Mouse (Mus musculus) fat pad, adult 2 months (tissue): ENCODE measurements around the gene Nudt22.
"Not testable (repeated sequence)": the region's sequence is repeated elsewhere in the genome, so short reads cannot be mapped to it uniquely, and the experiment has no call there.

Experiments used
- DNase-seq: peaks from one replicate; pipeline ENCODE4 v3.0.0-alpha.2; 2011; ENCODE audit warnings: low read depth, low spot score; ENCODE audit errors: extremely low read depth

The Nudt22 gene

DNA sequence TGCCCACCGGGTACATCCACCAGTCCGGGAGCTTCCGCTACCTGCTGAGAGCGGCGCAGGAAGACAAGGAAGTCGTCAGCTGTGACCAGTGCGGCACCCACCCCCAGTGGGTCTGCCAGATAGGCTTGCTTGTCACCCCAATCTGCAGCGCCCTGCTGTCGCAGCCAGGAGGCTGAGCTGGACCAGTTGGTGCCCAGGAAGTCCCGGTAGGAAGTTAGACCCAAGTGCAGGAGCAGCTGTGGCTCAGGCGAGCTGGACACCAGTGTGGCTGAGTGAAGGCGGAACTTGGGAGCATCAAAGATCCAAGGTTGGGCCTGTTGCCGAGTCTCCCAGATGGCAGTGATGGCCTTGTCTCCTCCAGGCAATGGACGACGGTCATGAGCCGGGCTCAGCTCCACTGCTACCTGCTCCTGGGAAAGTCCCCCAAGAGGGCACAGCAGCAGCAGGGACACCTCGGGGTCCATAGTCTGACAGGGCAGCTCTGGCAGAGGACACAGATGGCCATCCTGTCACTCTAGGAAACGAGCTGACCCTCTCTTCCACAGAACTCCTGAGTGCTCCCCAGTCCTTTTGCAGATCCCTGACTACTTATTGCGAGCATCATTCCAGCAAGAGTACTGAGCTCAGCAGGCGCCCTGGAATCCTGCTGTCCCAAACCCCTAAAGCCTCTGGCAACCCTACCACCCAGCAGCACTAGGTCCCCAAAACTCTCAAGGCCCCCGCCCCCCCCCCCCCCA, 494 bp downstream of the Nudt22 start:
- DNase-seq, result no peak

DNA sequence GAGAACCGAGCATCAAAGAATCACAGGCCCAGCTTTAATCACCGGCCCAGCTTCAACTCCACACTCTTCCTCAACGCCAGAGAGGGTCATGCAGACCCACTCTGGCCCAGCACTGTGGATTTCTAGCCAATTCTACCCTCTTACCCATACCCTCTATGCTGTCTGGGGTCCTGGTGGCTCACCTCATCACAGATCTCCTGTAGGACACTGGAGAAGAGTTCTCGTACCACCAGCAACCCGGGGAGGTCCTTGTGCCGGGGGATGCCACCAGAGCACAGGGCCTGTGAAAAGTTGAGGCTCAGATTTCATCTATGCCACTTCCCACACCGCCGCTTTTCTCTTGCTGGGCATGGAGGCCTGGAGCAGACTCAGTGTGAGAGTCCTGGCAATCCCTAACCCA, 1.4 kb downstream of the Nudt22 start:
- DNase-seq, result no peak

DNA sequence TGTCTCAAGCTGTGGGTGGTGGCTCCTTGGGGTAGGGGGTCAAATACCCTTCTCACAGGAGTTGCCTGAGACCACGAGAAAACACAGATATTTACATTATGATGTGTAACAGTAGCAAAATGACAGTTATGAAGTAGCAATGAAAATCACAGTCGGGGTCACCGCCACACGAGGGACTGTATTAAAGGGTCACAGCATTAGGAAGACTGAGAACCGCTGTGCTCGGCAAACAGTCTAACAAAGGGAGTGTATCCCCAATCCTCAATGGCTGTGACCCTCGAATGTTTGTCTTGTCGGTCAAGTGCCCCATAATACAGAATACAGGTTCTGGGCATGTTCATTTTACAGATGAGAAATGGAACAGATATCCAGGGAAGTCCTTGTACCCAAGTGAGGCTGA, 1.9 kb downstream of the Nudt22 start:
- DNase-seq, result no peak

DNA sequence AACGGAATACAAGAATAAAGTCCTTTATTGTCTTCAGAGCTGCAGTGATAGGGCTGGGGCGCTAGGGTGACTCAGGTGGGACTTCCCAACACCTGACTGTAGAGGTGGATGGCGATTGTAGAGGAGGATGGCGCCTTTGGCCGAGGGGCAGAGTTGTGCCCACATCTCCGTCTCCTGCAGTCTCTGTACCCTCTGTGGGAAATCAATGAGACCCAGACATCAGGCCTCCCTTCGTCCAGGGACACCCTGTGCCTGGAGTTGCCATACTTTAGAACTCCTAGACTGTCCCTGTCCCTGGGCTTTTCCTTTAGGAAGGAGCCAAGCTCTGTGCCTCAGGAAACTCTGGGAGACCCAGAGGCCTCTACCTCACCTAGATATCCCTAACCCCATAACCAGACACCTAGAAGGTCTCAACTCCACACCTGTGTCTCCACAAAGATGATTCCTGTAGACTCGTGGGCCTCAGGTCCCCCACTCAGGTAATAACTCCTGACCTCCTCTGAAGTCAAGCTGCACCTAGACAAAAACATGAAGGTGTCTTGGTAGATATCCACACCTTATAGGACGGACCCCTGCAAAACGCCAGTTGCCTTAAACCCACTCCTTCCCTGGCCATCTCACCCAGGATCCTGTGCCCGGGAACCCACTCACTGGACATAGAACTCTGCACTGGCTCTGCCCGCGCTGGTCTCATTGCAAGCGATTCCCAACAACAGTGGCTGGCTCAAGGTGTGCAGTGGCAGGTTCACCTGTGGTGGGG, 2.7 kb downstream of the Nudt22 start:
- DNase-seq, result no peak

GRCm38 (mm10) chr19:6992011-6992858, 3.7 kb downstream of the Nudt22 start, which contains the start of gene Dnajc4:
Dnajc4 (minus strand) TSS chr19:6992572.
- DNase-seq, result peak; percentile 81

GRCm38 (mm10) chr19:6991166-6991565, 4.8 kb downstream of the Nudt22 start:
- not testable (repeated sequence) for DNase-seq

DNA sequence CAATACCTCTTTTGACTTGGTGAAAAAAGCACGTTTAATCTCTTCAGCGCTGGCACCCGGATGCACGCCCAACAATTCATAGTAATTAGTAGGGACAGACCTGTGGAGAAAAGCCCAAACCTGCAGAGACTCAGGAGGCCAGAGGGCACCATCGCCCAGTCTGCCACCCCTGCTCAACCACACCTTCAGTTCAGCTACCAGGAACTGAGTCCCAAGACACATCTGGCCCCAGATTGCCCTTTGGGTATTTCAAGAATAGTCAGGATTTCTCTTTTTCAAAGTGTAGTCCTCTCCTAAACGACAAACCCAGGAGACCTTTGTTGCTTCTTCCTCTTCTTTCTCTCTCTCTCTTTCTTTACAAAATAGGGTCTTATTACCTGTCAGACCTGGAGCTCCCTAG, 5.2 kb downstream of the Nudt22 start:
- DNase-seq, result no peak

DNA sequence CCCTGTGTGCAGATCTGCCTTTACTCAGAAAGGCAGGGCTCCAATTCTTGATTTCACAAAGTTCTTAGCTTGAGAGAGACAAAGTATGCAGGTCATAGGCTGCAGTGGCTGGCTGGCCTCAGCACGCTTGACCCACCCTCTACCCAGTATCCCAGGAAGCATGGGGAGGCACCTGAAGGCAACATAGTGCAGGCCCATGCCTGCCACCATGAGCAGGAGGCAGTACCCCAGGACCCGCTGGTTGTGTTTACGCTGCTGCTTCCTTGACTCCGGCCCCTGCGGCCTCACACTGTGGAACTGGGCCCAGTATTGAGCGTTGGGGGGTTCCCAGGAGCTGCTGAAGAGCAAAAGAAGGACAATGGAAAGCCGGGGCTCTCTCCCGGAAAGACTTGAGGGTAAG, 6.7 kb downstream of the Nudt22 start:
- DNase-seq, result no peak

DNA sequence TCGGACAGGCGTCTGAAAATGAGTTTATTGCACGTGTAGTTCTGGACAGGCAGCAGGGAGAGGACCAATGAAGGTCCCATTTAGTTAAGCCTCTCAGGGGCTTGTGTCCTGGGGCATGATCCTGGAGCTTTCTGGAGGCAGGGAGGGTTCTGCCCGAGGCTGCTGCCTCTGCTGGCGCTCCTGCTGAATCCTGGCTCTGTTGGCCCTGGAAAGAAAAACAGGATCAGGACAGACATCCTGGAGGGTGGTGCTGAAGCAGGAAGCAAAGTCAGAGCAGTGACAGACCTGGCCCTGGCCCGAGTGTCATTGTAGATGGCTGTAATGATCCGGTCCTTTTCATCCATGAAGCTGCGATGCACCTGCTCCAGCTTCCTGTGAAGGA, 8.0 kb downstream of the Nudt22 start:
- DNase-seq, result no peak

DNA sequence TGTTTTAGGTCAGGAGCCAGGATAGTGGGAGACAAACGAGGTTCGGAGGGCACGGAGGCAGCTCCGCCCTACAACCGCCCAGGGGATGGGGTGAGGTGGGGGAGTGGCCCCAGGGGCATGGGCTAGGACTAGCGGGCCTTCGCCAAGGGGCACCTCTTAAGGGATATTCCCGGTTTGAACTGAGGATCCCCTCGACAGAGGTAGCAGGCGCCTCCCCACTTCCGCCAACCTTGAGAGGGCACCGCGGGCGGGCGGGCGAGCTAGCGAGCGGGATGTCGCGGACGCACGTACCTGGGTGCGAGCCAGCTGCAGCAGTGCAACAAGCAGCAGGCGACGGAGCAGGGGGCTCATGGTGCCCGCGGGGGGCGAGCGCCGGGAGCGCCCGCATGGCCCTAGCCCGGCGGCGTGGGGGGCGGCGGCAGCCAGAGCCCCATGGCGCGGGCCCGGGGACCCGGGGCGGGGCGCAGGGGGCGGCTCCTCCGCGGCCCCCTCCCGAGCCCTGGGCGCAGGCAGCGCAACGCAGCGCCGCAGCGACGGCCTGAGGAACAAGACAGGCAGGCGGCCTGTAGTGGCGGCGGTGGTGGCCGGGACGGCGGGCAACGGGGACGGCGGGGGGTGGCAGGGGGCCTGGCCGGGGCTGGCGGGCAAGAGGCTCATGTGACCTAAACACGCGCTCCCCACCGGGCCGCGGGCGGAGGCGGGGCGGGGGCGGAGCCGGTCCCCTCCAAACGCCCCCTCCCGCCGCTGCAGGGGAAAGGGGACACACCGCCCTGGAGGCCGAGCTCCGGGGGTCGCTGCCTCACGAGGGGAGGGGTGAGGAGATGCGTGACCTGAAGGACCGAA, 8.6 kb downstream of the Nudt22 start, which contains the start of gene Vegfb:
TSS of gene Vegfb (minus strand) at position 591 of the 843 bp plus-strand sequence.
- no peak for DNase-seq

GRCm38 (mm10) chr19:6985951-6986708, 9.8 kb downstream of the Nudt22 start:
- DNase-seq, result no peak

- DNase-seq, result no peak
Observed at GRCm38 (mm10) chr19:6985300-6985699, 10.6 kb downstream of the Nudt22 start.

DNA sequence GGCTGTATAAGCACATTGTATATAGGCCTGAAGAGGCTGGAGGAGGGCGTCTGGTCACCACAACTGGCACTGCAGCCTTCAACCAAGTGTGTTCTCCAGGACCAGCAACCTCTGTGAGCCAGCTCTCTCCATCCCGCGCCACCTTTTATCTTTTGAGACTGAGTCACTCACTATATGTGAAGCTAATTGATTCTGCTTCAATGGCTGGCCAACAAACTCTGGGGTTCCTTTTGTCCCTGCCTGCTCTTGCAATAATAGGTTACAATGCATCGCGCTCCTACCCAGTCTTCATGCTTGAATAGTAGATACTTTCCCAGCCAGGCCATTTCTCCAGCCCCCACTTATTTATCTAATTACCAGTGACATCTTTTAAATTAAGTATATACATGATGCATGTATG, 12.3 kb downstream of the Nudt22 start:
- DNase-seq, result no peak

DNA sequence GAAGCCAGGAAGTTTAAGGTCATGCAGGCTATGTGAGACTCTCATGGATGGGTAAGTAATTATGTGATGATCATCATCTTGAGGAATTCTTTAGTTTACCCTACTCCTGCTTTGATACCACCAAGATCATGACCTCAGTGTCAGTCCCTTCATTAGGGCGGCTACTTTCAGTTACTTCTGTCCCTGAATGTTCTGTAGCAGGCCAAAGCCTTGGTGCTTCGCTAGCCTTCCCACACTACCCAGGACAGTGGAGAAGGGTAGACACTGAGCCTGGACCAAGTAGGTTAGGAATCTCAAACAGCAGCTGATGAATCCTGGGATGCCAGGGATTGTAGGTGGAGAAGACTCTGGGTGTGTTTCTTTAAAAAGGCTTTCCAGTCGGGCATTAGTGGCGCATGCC, 14.5 kb downstream of the Nudt22 start:
- no peak for DNase-seq

- DNase-seq, result peak; percentile 73
Observed at GRCm38 (mm10) chr19:6980381-6981093, 15.4 kb downstream of the Nudt22 start, which contains the start of gene Fkbp2. Fkbp2 (minus strand) TSS chr19:6980501.

GRCm38 (mm10) chr19:6979486-6980380, 16.2 kb downstream of the Nudt22 start:
- peak; percentile 96 for DNase-seq

DNA sequence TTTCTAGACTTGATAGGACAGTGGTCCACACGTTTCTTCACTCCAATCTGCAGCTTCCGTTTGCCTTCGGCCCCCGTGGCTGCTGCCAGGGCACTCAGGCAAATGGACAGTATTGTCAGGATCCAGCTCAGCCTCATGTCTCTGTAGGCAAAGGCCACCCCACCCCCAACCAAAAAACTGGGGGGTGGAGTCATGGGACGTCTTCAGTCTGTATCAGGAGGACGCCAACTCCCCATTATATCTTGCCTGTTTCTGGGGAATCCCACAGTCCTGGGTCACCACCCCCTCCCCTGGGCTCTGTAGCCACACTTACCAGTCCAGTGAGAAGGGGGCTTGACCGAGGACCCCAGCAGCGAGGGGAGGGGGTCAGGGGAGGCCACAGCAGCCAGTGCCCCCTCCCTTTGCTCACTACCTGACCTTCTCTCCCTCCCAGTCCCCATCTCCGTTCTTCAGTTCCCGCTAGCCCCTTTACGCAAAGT, 16.9 kb downstream of the Nudt22 start:
- DNase-seq, result no peak

GRCm38 (mm10) chr19:6978639-6978974, 17.3 kb downstream of the Nudt22 start:
- DNase-seq, result no peak
